Mouse (Mus musculus) heart, adult 9 months (tissue): ENCODE data around the gene Zfp609.
"Not testable (repeated sequence)": the region's sequence is repeated elsewhere in the genome, so short reads cannot be mapped to it uniquely, and the experiment has no call there.

Source experiments
- DNase-seq, 2 experiments: peaks; one replicate each; pipeline ENCODE4 v3.0.0; 2022; ENCODE audit warnings: low spot score in 2 of 2

Zfp609 gene

DNA sequence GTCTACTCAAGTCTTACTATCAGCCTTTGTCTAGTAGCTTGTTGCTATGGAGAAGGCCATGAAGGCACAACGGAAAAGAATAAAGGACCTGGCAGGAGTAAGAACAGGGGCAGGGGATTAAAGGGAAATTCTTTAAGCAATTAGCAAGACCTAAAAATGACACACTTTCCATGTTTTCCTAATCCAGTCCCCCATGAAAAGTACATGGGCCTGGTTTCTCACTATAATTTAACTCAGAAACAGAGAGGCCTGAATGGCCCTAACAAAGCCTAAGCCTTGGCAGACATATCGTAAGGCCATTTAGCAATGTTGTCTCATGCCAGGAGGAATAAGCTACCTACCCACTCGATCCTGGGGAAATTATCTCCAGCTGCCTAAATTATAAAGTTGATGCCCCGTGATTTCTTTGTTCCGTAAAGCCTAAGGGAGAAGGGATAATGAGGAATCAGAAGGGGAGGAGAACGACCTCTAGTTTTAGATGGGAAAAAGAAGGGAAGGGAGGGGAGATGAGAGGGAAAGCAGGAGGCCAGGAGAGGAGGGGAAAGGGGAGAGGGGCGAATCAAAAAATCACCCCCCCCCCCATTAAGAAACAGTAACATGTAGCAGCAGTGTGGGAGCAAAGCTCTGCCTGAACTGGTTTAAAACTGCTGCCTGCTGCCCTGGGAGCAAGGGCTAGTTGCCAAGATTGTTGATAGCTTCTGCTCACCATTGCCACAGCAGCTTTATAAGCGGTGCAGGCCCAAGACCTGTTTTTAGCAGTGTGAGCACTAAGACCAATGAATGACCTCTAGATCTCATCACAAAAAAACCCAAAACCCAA lies 102.7 kb downstream of the Zfp609 start:
- peak; percentile 28 to 59 for DNase-seq

DNA sequence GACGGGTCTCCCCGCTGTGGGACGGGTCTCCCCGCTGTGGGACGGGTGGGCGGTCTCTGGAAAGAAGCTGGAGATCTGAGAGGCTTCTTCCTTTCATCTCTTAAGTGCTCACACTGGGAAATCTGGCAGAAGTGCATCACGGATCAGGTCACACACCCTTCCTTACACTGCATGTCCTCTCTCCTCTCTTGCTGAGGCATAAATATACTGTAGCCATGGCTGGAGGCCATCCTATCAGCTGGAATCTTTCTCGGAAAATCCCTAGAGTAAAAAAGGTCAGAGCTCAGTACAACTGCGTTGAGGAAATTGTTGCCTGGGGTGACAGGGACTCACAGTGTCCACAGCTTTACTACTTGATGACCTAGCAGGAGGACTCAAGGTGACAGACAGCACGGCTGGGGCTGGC lies 106.2 kb downstream of the Zfp609 start:
- DNase-seq = peak; percentile 44 to 53

DNA sequence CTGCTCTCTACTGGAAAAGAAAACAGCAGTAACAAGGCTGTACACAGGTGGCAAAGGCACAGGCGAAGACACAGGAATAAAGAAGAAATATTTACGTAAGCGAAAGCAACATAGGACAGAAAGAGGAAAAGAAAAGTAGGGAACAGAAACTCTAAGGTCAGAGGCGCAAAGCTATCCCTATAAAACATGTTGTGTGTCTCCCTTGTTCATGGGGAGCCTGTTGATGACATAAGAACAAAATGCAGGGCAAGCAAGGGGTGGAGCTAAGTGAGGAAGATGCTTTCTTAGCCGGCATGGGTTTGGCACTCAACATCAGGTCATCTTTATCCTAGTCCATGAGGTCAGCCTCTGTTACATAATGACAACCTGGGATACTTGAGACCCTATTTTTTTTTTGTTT lies 109.2 kb downstream of the Zfp609 start:
- DNase-seq = no peak

DNA sequence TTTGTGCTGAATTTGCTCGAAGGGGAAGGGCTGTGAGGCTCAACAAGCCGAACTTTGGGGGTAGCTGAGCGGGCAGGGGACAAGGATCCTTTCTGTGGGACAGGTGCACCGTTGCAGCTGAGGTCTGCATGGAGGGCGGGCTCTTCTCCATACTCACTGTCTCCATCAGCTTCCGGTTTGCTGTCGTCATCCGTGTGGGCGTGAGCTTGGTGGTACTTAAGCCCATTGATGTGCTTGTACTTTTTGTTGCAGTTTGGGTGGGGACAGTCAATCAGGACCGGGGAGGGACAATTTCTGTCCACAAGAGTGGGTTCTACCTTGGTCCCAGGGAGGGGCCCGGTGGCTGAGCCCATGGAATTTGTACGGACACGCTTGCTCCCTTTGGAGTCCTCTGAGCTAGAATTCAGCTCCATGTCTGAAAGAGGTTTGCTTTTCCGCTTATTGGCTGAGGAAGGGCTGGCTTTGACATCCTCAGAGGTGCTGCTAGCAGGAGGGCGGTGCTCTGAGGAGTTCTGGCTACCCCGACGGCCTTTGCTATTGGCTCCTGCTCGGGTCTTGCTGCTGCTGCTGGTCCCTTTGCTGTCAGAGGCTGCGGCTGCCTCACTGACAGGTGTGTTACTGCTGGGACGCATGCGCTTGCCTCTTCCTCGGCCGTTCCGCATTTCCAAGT lies 123.3 kb downstream of the Zfp609 start:
- DNase-seq = no peak

DNA sequence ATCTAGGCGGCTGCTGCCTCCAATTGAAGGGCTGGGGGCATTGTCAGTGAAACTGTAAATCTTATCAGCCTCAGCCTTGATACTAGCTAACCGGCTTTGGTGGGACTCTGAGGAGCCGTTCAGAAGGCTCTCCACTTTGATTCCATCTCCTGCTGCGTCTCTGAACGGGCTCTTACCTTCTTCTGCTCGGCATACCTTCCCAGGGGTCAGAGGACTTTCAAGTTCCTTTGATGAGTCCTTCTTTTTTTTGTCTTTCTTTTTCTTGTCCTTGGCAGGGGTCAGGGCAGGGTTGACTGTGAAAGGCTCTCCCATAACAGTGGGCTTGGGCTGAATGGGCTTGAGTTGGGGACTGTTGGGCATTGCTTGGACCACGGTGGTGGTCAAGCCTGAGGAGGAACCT lies 124.1 kb downstream of the Zfp609 start:
- no peak for DNase-seq

DNA sequence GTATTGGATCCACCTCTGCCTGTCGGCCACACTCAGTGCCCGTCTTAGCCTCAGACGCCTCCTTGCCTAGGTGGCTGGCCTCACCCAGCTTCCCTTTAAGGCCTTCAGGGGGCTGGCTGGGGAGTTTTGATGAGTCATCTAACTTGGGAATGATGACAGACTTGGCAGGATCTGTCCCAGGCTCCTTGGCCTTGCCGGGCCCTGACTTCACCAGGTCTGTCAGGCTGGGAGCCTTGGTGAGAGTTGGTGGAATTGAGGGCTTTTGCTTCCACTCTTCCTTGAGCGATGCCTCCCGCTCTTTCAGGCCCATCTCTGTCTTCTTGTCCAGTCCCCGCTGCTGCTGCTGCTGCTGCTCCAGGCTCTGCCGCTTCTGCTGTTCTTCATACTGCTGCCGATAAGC lies 125.1 kb downstream of the Zfp609 start:
- no peak for DNase-seq

DNA sequence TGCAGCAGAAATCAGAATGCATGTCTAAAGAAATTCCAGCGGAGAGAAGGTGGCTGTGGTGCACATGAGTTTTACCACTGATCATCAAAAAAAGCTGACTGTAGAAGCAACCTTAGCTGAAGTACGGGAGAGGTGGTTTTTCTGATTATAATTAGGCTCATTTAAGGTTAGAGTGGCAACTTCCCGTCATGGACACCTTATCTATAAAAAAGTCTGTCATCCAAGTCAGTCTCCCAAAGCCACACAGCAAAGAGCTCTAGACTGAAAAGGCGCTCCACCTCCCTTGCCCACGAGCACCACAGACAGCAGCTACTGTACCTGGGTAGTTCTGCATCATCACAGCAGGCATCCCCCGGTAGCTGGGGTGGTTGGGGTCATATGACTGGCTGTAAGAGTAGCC lies 126.9 kb downstream of the Zfp609 start:
- DNase-seq = no peak

DNA sequence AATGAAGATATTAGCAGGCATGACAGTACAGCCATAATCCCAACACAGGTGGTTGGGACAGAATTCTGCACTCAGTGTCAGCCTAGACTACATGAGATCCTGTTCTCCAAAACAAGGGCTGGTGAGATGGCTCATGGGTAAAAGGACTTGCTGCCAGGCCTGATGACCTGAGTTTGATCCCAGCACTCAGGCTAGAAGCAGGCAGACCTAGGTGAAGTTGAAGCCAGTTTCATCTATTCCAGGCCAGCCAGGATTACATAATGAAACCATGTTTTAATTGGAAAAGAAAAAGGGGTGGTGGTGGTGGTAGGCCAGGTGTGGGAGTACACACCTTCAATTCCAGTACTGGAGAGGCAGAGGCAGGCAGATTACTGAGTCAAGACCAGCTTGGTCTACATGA lies 129.4 kb downstream of the Zfp609 start:
- DNase-seq = no peak

DNA sequence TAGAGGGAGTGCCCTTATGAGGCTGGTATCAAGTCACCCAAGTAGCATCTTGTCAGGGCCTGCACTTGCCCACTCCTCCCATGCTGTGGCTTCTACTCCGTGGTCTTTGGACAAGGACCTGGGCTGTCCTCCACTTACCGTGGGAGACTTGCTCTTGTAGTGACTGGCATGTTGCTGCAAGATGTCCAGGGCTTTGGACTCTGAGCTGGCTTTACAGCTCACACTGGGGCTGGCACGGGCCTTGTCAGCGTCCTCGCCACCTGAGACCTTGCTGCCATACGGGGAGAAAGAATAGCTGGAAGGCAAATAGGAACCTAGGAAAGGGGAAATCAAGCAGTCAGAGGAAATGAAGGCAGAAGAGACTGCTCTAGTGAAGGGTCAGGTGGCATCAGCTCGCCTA lies 130.0 kb downstream of the Zfp609 start:
- DNase-seq = no peak

DNA sequence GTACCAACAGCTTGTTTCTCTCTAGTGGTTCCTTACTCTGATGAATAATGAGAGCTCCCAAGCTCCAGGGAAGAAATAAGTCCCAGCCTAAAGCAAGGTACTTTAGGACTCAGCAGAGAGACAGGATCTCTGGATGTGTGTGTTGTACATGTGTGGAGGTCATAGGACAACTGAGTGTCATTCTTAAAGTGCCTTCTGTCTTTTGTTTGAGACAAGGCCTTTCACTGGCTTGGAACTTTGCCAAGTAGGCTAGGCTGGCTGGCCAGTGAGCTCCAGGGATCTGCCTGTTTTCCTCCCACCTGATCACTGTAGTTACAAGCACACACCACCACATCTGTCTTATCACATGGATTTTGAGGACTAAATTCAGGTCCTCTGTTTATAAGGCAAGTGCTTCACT lies 131.0 kb downstream of the Zfp609 start:
- no peak for DNase-seq

DNA sequence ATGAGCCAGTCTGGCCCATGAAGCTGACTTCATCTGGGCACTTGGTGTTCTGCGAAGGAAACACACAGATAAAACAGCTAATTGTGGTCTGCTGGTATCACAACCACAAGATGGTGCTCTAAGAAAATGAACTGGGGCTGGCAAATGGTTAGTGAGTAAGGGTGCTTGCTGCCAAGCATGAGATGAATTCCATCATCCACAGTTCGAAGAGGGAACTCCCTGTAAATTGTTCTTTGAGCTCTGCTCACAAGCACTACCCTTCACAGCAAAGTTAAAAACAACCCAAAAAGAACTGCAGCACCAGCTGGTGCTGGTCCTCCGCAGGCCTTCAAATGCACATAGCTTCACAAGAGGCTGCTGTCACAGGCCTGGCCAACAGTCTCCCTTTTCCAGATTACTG lies 131.7 kb downstream of the Zfp609 start:
- DNase-seq = peak; percentile 50 to 68

DNA sequence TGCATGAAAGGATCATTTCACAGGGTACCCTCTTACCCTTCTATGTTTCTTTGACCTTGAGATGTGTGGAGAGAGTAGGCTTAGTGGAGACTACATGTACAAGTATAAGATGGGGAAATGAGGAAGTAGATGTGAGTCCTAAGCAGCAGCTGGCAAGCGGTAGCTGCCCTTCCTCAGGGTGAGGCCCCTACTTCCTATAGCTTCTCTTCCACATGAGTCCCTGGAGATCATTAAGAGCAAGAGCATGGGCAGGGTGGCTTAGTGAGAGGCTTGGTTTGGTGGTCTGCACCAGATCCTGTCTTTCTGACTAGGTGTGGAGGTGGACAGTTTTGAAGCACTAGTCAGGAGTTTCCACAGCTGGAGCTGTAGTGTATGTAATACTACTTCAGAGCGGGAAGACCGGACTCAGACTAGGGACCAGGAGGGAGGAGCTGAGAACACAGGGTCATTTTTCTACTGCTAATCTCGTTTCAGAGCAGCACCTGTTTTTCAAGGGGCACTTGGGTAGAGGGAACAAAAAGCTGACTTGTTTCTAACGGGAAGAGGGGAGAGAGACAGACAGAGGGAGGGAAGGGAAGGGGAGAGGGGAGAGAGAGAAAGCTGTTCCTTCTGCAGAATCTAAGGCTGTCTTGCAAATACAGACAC lies 134.3 kb downstream of the Zfp609 start:
- DNase-seq = no peak

DNA sequence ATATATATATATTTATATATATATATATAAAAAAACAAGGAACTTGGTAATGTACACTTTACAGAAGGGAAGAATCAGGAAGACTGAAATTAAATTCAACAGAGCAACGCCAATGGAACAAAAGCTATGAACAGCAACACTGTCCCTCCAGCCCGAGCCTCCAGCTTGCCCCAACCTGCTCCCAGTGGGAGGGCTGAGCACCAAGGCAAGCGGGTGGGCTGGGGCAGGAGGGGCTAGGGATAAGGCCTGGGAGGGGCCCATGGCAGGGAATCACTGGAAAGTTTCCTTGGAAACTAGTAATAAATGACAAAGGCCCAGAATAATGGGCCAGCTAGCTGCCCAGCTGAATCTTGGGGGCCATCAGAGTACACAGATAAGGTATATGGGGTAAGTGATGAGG lies 134.9 kb downstream of the Zfp609 start:
- no peak for DNase-seq

DNA sequence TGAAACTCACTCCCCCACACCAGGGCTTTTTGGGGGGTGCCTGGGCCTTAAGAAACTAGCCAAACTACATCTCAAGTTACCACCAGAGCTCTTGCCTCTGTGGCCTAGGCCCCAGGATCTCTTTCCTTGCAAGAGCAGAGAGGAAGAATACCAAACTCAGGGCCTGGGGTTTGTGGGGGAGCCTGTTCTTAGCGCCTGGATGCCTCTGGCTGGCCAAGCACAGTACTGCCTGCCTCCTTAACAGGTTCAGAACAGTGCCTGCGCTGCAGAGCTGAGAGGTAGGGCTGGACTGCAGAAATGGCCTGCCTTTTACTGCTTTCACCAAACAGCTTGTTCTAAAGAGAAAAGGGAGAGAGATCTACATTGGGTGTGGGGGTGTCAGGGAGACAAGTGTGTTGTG lies 137.5 kb downstream of the Zfp609 start:
- DNase-seq = not testable (repeated sequence)

DNA sequence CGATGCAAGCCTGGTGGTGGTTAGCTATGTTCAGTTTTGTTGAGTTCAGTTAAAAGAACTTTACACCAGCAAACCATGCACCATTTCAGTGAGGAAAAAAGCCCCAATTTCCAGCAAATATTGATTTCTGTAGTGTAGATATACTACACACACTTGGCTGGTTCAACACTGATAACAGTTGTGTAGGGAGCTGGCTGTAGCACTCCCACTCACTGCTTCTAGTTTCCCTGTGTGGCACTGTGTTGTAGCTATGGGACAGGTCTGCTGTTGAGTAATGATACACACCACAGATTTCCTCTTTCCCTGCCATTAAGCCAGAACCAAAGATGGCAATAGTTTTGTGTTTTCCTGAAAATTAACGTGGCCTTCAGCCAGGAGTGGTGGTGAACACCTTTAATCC lies 142.7 kb downstream of the Zfp609 start:
- no peak for DNase-seq

DNA sequence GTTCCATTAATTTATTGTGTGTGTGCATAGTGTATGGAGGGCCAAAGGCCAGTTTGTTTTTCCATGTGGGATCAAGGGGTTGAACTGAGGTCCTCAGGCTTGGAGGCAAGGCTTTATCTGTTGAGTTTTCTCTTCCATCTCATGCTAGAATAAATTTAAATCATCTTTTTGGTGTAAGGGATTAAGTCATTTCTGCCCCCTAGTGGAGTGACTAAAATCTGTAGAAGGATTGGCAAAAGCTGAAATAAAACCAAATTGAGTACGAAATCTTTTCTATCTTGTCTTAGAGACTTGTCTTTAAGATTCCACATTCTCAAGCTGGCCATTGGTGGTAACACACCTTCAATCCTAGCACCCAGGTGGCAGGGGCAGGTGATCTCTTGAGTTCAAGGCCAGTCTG lies 144.4 kb downstream of the Zfp609 start:
- no peak for DNase-seq

DNA sequence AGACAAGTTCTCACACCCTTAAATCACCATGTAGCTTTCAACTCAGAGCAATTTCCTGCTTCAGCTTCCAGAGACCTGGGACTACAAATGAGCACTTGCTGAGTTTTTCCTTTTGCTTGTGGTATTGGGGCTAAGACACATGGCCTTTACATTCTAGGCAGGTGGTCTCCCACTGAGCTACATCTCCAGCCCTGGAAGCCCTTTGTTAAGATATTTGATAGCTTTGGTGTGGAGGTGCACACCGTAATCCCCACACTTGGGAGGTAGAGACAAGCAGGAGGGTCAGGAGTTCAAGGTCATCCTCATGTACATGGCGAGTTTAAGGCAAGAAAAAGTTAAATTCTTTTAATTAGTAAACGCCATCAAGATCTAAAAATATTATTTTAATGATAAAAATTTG lies 145.2 kb downstream of the Zfp609 start:
- DNase-seq = no peak

DNA sequence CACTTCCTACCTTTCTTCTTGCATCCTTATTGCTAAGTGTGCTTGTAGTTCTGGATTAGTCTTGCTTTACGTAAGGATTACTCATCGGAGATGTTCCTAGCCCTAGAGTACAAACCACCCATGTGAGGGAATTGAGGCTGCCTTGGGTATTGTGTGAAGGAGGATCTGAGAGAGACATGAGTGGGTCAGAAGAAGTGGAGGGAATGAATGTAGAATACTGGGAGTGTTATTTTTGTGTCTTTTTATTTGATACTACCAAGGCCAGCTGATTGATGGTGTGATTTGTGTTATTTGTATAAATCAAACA lies 145.8 kb downstream of the Zfp609 start:
- DNase-seq = no peak

DNA sequence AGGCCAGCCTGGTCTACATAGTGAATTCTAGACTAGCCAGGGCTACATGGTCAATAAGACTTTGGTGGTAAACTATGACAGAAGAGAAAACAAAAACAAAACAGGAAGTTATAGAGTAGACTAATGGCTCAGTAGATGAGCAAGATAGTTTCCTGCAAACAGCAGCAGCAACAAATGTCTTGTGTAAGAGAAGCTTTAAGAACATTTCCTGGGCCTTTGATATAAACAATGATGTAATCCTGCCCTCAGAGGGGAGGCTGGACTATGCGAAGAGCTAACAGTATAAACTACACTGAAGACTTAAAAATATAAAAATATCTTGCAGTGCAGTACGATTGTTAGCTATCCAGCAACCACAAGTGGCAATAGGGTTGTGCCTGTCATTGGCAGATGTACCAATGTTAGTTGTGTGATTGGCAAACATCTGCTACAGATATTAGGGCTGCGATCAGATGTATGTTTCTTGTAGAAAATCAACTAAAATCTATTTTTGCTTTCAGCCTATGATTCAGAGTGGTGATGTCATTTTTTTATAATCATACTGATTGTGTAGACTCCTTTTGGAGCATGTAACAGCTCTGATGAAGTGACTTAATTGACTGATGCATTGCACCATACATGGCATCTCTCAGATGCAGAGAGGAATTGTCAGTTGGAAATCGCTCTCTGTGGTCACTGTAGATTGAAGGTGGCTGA lies 146.3 kb downstream of the Zfp609 start:
- no peak for DNase-seq

DNA sequence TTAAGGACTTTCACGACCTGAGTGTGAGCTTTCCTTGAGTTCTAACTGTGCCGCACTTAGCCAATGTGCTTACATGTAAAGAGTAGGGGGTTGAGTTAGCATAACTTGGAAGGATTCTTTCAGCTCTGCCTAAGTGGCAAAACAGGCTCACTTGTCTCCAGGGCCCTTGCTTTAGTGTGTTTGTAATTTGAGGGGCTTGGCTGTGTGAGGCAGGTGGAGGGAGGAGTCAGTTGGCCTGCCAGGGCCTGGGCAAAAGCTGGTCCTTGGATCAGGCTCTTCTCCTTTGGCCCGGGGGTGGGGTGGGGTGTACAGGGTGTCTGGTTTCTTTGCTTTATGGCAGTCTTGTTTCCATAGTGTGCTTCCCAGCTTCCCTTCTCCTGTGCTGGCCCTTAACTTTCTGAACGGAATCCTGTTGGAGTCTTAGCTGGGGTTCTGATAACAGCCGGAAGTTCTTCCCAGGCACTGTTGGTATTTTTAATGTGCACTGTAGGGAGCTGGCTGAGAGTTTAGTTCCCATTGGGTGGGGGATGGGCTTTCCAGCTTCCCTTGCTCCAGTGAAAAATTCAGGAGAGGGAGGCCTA lies 148.1 kb downstream of the Zfp609 start:
- DNase-seq = peak; percentile 74 to 78

DNA sequence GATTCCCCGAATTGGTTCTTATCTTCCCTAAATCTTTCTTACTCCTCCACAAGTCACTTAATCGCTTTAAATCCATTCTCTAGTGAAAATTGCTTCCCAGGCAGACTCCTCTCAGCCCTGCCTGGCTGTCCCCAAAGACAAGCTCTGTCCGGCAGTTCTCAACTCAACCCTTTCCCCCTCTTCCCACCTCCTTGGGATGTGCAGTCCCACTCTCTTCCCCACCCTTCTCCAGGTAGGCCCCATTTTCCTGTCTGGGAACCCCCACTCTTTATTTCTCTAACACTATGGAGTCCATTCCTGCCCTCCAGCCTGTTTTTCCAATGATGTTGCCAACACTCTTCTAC lies 150.3 kb downstream of the Zfp609 start:
- no peak for DNase-seq

DNA sequence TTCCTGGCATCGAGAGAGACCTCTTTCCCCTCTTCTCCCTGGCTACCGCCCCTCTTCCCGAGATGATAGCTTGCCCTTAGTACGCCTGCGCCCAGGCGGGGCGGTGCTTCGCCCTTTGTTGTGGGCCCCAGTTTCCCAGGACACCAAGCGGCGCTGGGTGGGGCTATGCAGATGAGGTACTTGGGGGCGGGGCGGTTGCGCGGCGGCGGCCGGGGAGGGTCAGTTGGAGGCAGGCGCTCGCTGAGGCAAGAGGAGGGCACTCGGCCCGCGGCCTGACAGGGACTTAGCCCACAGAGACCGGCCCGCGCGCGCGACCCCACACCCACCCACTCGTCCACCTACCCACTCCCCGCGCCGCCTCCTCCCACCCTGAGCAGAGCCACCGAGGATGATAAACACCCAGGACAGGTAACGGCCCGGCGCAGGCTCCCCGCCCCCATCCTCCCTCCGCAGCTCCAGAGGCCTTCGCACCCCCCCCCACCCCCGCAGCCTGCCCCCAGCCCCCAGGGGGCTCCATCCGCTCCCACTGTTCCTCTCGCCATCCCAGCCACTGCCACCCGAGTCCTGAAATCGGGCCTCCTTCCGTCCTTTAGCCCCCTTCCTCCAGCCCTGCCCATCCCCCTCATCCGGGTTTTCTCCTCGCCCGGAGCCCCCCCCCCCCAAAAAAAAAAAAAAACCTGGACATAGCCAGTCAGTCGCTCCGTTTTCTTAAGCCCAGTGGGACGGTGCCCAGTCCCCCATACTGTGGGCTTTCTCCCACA lies 150.8 kb downstream of the Zfp609 start:
- DNase-seq = peak; percentile 96 to 97
